In genomic region chr8:110671309-110671708, GRCm38 (mm10) we compare ENCODE assay signal across 8 mouse cellular contexts. TPM values are rescaled to one million over a fixed set of nuclear protein-coding genes. Genes with fewer than 3 reads are reported as not detected.
DNase-seq lines count a peak whose midpoint lies in the region; ATAC-seq and TF ChIP-seq lines count a peak whose summit lies in the region.

No protein-coding gene starts in this region.

- WGBS in neural tube, embryonic 13.5 days, result 84% methylated on average over 6 of the region's 6 CpGs
- 62% methylated on average over 6 of the region's 6 CpGs for WGBS in lung, postnatal 0 days
- WGBS in intestine, postnatal 0 days, result 86% methylated on average over 6 of the region's 6 CpGs
- 87% methylated on average over 6 of the region's 6 CpGs for WGBS in midbrain, embryonic 15.5 days

- H3K9ac ChIP-seq in neural tube, embryonic 13.5 days, result no peak overlapping the region
- H3K9ac ChIP-seq in lung, postnatal 0 days (replicated peaks; ENCODE audit: low read depth), result no peak overlapping the region
- H3K9ac ChIP-seq in intestine, postnatal 0 days (ENCODE audit: low read depth, low read length), result no peak overlapping the region
- H3K9ac ChIP-seq in midbrain, embryonic 15.5 days, result no peak overlapping the region

- TF ChIP-seq EP300 in lung, postnatal 0 days (IDR thresholded peaks at IDR 0.05), result no peak

- H3K27me3 ChIP-seq in neural tube, embryonic 13.5 days, result no peaks in the 10 kb centered on the region
- no peaks in the 10 kb centered on the region for H3K27me3 ChIP-seq in lung, postnatal 0 days (replicated peaks; ENCODE audit: insufficient read depth, low read length)
- no peaks in the 10 kb centered on the region for H3K27me3 ChIP-seq in intestine, postnatal 0 days (replicated peaks; ENCODE audit: control insufficient read depth, insufficient read depth, low read length)
- H3K27me3 ChIP-seq in midbrain, embryonic 15.5 days (replicated peaks), result no peaks in the 10 kb centered on the region

- peak overlapping the region; percentile 55; the same call in 1 of the 2 replicates for H3K27ac ChIP-seq in neural tube, embryonic 13.5 days (replicated peaks)
- H3K27ac ChIP-seq in lung, postnatal 0 days (ENCODE audit: low read length), result peak overlapping the region; percentile 75
- H3K27ac ChIP-seq in intestine, postnatal 0 days (ENCODE audit: low read depth, low read length), result no peak overlapping the region
- no peak overlapping the region for H3K27ac ChIP-seq in midbrain, embryonic 15.5 days

- TF ChIP-seq CTCF in lung, postnatal 0 days (IDR thresholded peaks at IDR 0.05), result no peak; the same call in 1 of the 2 replicates
- TF ChIP-seq CTCF in intestine, postnatal 0 days (IDR thresholded peaks at IDR 0.05; ENCODE audit: low read depth), result no peak

- no peaks in the 10 kb centered on the region for H3K9me3 ChIP-seq in neural tube, embryonic 13.5 days
- no peaks in the 10 kb centered on the region for H3K9me3 ChIP-seq in lung, postnatal 0 days (ENCODE audit: low read length)
- no peaks in the 10 kb centered on the region for H3K9me3 ChIP-seq in intestine, postnatal 0 days (ENCODE audit: control insufficient read depth)
- no peaks in the 10 kb centered on the region for H3K9me3 ChIP-seq in midbrain, embryonic 15.5 days

- H3K4me2 ChIP-seq in neural tube, embryonic 13.5 days, result no peak overlapping the region
- no peak overlapping the region for H3K4me2 ChIP-seq in lung, postnatal 0 days (replicated peaks; ENCODE audit: low read depth, low read length)
- H3K4me2 ChIP-seq in intestine, postnatal 0 days (replicated peaks; ENCODE audit: low read depth), result no peak overlapping the region
- H3K4me2 ChIP-seq in midbrain, embryonic 15.5 days, result no peak overlapping the region

- DNase-seq in neural tube, embryonic 10.5 days (ENCODE audit: extremely low spot score, low spot score), result no peak
- peak; percentile 75 for DNase-seq in gastrocnemius, adult 18-20 months (ENCODE audit: low spot score)
- peak; percentile 58 for DNase-seq in kidney, adult 18-20 months
- DNase-seq in lung, postnatal 0 days (ENCODE audit: low spot score), result peak; percentile 33
- no peak for DNase-seq in spleen, postnatal 14 days (ENCODE audit: low spot score in 2 of 2)

- no peaks in the 10 kb centered on the region for H3K4me1 ChIP-seq in neural tube, embryonic 13.5 days (replicated peaks)
- H3K4me1 ChIP-seq in lung, postnatal 0 days (ENCODE audit: insufficient read depth, low read depth, low read length), result peaks cover 18% of the 10 kb centered on the region; the same call in 1 of the 2 replicates
- 0 out of 2 replicates have a peak, but pooled peaks cover 4% of the 10 kb centered on the region for H3K4me1 ChIP-seq in intestine, postnatal 0 days (replicated peaks; ENCODE audit: control insufficient read depth, insufficient read depth, low read length)
- no peaks in the 10 kb centered on the region for H3K4me1 ChIP-seq in midbrain, embryonic 15.5 days

- no peak overlapping the region for H3K4me3 ChIP-seq in neural tube, embryonic 13.5 days
- H3K4me3 ChIP-seq in lung, postnatal 0 days (ENCODE audit: low read depth, low read length), result no peak overlapping the region
- no peak overlapping the region for H3K4me3 ChIP-seq in intestine, postnatal 0 days (ENCODE audit: low read depth, low read length)
- no peak overlapping the region for H3K4me3 ChIP-seq in midbrain, embryonic 15.5 days

- ATAC-seq in neural tube, embryonic 13.5 days (ENCODE audit: low read depth), result no peak
- no peak for ATAC-seq in lung, postnatal 0 days
- no peak for ATAC-seq in intestine, postnatal 0 days
- ATAC-seq in midbrain, embryonic 15.5 days (replicated peaks), result no peak

- H3K36me3 ChIP-seq in neural tube, embryonic 13.5 days, result peaks cover 51% of the 10 kb centered on the region
- H3K36me3 ChIP-seq in lung, postnatal 0 days (ENCODE audit: insufficient read depth, low read length), result 0 out of 2 replicates have a peak, but pooled peaks cover 4% of the 10 kb centered on the region
- peaks cover 33% of the 10 kb centered on the region for H3K36me3 ChIP-seq in intestine, postnatal 0 days (ENCODE audit: control insufficient read depth, insufficient read depth)
- no peaks in the 10 kb centered on the region for H3K36me3 ChIP-seq in midbrain, embryonic 15.5 days (replicated peaks)

RNA-seq across cellular contexts. Expression of gene Mtss1l, which starts 50.0 kb away (rescaled TPM):
- polyA plus RNA-seq in neural tube, embryonic 13.5 days (2015; fragmentation: Nextera tagmentation; extraction: Ambion mirVana), result 13.3 and 14.0 TPM in 2 replicates
- total RNA-seq in gastrocnemius, adult 18-20 months (2021), result 100 to 1,000 TPM; 104 to 126 TPM
- 13.8 and 16.6 TPM in 2 replicates for polyA plus RNA-seq in lung, postnatal 0 days (2015; fragmentation: Nextera tagmentation; extraction: Ambion mirVana)
- 4.2 and 4.4 TPM in 2 replicates for polyA plus RNA-seq in intestine, postnatal 0 days (2015; fragmentation: Nextera tagmentation; extraction: Ambion mirVana)
- polyA plus RNA-seq in midbrain, embryonic 15.5 days (2015; fragmentation: Nextera tagmentation; extraction: Ambion mirVana), result 45.7 and 50.0 TPM in 2 replicates

RNA-seq across cellular contexts. Expression of gene Vac14, which starts 52.9 kb away (rescaled TPM):
- 25.2 TPM in 2 replicates for polyA plus RNA-seq in neural tube, embryonic 13.5 days (2015; fragmentation: Nextera tagmentation; extraction: Ambion mirVana)
- total RNA-seq in gastrocnemius, adult 18-20 months (2021), result 10 to 100 TPM; 19.7 to 20.7 TPM
- 10.0 and 11.1 TPM in 2 replicates for polyA plus RNA-seq in lung, postnatal 0 days (2015; fragmentation: Nextera tagmentation; extraction: Ambion mirVana)
- 14.4 and 14.8 TPM in 2 replicates for polyA plus RNA-seq in intestine, postnatal 0 days (2015; fragmentation: Nextera tagmentation; extraction: Ambion mirVana)
- 32.0 and 32.7 TPM in 2 replicates for polyA plus RNA-seq in midbrain, embryonic 15.5 days (2015; fragmentation: Nextera tagmentation; extraction: Ambion mirVana)

Comparison
In these comparisons a context has a peak if more than half of its experiments do, and no peak if none do; other contexts are left out.
1. H3K27ac ChIP-seq: peak in neural tube, embryonic 13.5 days (single experiment) and lung, postnatal 0 days (single experiment); none in intestine, postnatal 0 days (single experiment) and midbrain, embryonic 15.5 days (single experiment).
2. DNase-seq: peak in gastrocnemius, adult 18-20 months (single experiment), kidney, adult 18-20 months (single experiment) and lung, postnatal 0 days (single experiment); none in neural tube, embryonic 10.5 days (single experiment) and spleen, postnatal 14 days (0 of 2).